In the genomic region with DNA sequence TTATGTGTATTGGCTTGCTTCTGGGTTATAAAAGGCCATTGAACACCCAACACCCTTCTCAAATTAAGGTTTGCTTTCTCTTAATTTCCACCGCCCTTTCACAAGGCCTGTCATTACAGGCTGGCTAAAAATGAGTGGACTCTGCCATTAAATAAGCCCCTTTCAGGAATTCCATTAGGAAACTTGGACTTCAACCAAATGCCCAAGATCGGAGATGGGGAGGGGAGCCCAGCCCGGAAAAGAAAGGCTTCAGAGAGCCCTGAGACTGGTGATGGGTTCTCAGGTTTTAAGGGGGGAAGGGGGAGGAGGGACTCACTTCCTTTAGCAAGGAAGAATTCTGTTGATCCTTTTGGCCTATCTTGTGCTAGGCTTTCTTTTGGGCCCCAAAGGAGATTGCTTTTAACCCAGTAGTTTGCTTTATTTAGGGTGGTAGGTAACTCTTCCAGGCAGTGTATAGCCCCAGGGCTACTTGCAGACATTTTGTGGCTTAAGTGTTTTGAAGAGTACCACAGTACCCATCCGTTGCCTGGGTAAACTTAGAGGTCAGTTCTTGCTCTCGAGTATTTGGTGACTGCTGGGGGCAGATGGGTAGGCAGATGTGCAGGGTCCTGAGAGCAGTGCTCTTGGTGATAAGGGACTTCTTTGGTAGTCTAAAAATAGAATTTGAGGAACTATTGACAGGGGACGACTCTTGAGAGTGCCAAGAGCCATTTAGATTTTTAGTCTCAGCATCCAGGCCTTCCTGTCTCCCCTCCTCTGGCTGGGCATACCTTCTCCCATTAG, we compare ENCODE assay signal across 12 mouse cellular contexts. TPM values are rescaled to one million over a fixed set of nuclear protein-coding genes. Genes with fewer than 3 reads are reported as not detected.
DNase-seq lines count a peak whose midpoint lies in the region; ATAC-seq and TF ChIP-seq lines count a peak whose summit lies in the region.
"Had no signal": no experiment of that assay in that cellular context is flagged by ENCODE, and none has a peak within 500 bp of the region (broad histone marks: within the 10 kb centered on the region; RNA-seq: fewer than 3 reads in every experiment).

No protein-coding gene starts in this region.

- no peak for ATAC-seq in forebrain, postnatal 0 days
- ATAC-seq in limb, embryonic 14.5 days (ENCODE audit: low FRiP score, low read depth), result no peak
- ATAC-seq: activated CD4-positive, CD25-positive, alpha-beta regulatory T cell, adult 4 months had no signal

- H3K4me2 ChIP-seq in forebrain, postnatal 0 days (ENCODE audit: low read depth), result no peak overlapping the region
- no peak overlapping the region for H3K4me2 ChIP-seq in limb, embryonic 14.5 days (replicated peaks; ENCODE audit: low read depth, low read length, severe bottlenecking)

- H3K9me3 ChIP-seq in forebrain, embryonic 10.5 days, result no peaks in the 10 kb centered on the region
- H3K9me3 ChIP-seq in forebrain, postnatal 0 days (ENCODE audit: low read length), result no peaks in the 10 kb centered on the region
- no peaks in the 10 kb centered on the region for H3K9me3 ChIP-seq in limb, embryonic 14.5 days (ENCODE audit: control insufficient read depth, low read length)

- no peak for TF ChIP-seq CTCF in forebrain, postnatal 0 days (IDR thresholded peaks at IDR 0.05; ENCODE audit: low read depth)
- no peak for TF ChIP-seq CTCF in spleen, adult 2 months (IDR thresholded peaks at IDR 0.05; ENCODE audit: extremely low read depth, insufficient read depth, insufficient read length, insufficient replicate concordance)

- peaks cover 79% of the 10 kb centered on the region for H3K4me1 ChIP-seq in forebrain, embryonic 10.5 days
- H3K4me1 ChIP-seq in forebrain, postnatal 0 days (ENCODE audit: insufficient read depth), result peaks cover 31% of the 10 kb centered on the region
- peaks cover 70% of the 10 kb centered on the region for H3K4me1 ChIP-seq in spleen, adult 2 months (ENCODE audit: control insufficient read depth, insufficient read depth, insufficient read length)
- peaks cover 50% of the 10 kb centered on the region for H3K4me1 ChIP-seq in limb, embryonic 14.5 days (ENCODE audit: control insufficient read depth, insufficient read depth, low read length)

- no peak for TF ChIP-seq POLR2A in spleen, adult 2 months (IDR thresholded peaks at IDR 0.05; ENCODE audit: low read depth, low read length)
- TF ChIP-seq POLR2A in limb, embryonic 14.5 days (IDR thresholded peaks at IDR 0.05; ENCODE audit: borderline replicate concordance, extremely low read depth, insufficient read depth, insufficient read length), result no peak

- no peak overlapping the region for H3K9ac ChIP-seq in forebrain, postnatal 0 days
- H3K9ac ChIP-seq in limb, embryonic 14.5 days (ENCODE audit: low read depth, low read length, severe bottlenecking), result no peak overlapping the region

- DNase-seq in forebrain, embryonic 10.5 days (ENCODE audit: extremely low spot score, low spot score), result no peak
- no peak for DNase-seq in forebrain, postnatal 0 days
- DNase-seq in spleen, adult 2 months (ENCODE audit: low read depth in 1 of 2, low spot score in 2 of 2), result no peak
- no peak for DNase-seq in spleen, adult 12 weeks (ENCODE audit: low spot score)
- DNase-seq in limb, embryonic 14.5 days (ENCODE audit: low spot score), result no peak
- DNase-seq in splenic B cell, adult 2 months (ENCODE audit: low read depth, low spot score), result peak; percentile 49
- DNase-seq in kidney, adult 8-10 months, result no peak
- DNase-seq in urinary bladder, postnatal 36 days (ENCODE audit: low spot score in 2 of 2), result no peak
- DNase-seq: gastrocnemius, postnatal 25 days had no signal

- no peaks in the 10 kb centered on the region for H3K36me3 ChIP-seq in forebrain, embryonic 10.5 days (replicated peaks)
- peaks cover 13% of the 10 kb centered on the region for H3K36me3 ChIP-seq in forebrain, postnatal 0 days (ENCODE audit: insufficient read depth)
- peaks cover 13% of the 10 kb centered on the region for H3K36me3 ChIP-seq in spleen, adult 2 months (ENCODE audit: control insufficient read depth, insufficient read depth, low read length)
- H3K36me3 ChIP-seq in limb, embryonic 14.5 days (ENCODE audit: control insufficient read depth, insufficient read depth, low read length), result no peaks in the 10 kb centered on the region
- H3K36me3 ChIP-seq in splenic B cell, adult 2 months (ENCODE audit: control insufficient read depth, insufficient read depth, low read length, poor library complexity, severe bottlenecking), result no peaks in the 10 kb centered on the region; the same call in 1 of the 2 replicates

- H3K4me3 ChIP-seq in forebrain, embryonic 10.5 days, result no peak overlapping the region
- no peak overlapping the region for H3K4me3 ChIP-seq in forebrain, postnatal 0 days (ENCODE audit: low read depth, low read length)
- H3K4me3 ChIP-seq in spleen, adult 2 months (ENCODE audit: extremely low read depth, insufficient read depth, insufficient read length), result no peak overlapping the region
- H3K4me3 ChIP-seq in limb, embryonic 14.5 days (replicated peaks; ENCODE audit: low read length), result no peak overlapping the region

- WGBS in forebrain, embryonic 10.5 days, result 56% methylated on average over 6 of the region's 6 CpGs
- WGBS in forebrain, postnatal 0 days, result 21% methylated on average over 6 of the region's 6 CpGs
- 34% methylated on average over 6 of the region's 6 CpGs for WGBS in spleen, adult 2 months
- 37% methylated on average over 6 of the region's 6 CpGs for WGBS in limb, embryonic 14.5 days

- H3K27ac ChIP-seq in forebrain, embryonic 10.5 days, result peak overlapping the region; percentile 76
- H3K27ac ChIP-seq in forebrain, postnatal 0 days (ENCODE audit: low read depth, low read length), result no peak overlapping the region
- peak overlapping the region; percentile 2; the same call in 1 of the 2 replicates for H3K27ac ChIP-seq in spleen, adult 2 months (ENCODE audit: insufficient read depth, low read length)
- H3K27ac ChIP-seq in limb, embryonic 14.5 days (replicated peaks; ENCODE audit: low read depth, low read length), result 0 out of 2 replicates have a peak overlapping the region, but pooled peaks have one; percentile 3

- H3K27me3 ChIP-seq in forebrain, embryonic 10.5 days (ENCODE audit: poor library complexity, severe bottlenecking), result 0 out of 2 replicates have a peak, but pooled peaks cover 6% of the 10 kb centered on the region
- H3K27me3 ChIP-seq in forebrain, postnatal 0 days (ENCODE audit: insufficient read depth, low read length), result no peaks in the 10 kb centered on the region
- H3K27me3 ChIP-seq in spleen, adult 2 months (ENCODE audit: control insufficient read depth, insufficient read depth, low read length), result no peaks in the 10 kb centered on the region
- H3K27me3 ChIP-seq in limb, embryonic 14.5 days (ENCODE audit: control insufficient read depth, insufficient read depth, low read length), result no peaks in the 10 kb centered on the region
- H3K27me3 ChIP-seq in splenic B cell, adult 2 months (ENCODE audit: control insufficient read depth, insufficient read depth, low read length, poor library complexity, severe bottlenecking), result no peaks in the 10 kb centered on the region

RNA-seq across cellular contexts. Expression of gene Abcg1, which starts 13.1 kb away (rescaled TPM):
- polyA plus RNA-seq in forebrain, embryonic 10.5 days (2016; fragmentation: Nextera tagmentation; extraction: Ambion mirVana), result 6.7 and 7.9 TPM in 2 replicates
- total RNA-seq in forebrain, postnatal 0 days (2014; rRNA removed), result 16.8 and 24.2 TPM in 2 replicates
- polyA plus RNA-seq in forebrain, postnatal 0 days (2015; fragmentation: Nextera tagmentation; extraction: Ambion mirVana), result 11.1 and 16.1 TPM in 2 replicates
- 29.0 and 33.1 TPM in 2 replicates for polyA plus RNA-seq in spleen, adult 2 months (2012; rRNA removed)
- polyA plus RNA-seq in limb, embryonic 14.5 days (2012; rRNA removed), result 3.2 and 3.4 TPM in 2 replicates
- 6.8 and 7.5 TPM in 2 replicates for polyA plus RNA-seq in limb, embryonic 14.5 days (2014; fragmentation: Nextera tagmentation; extraction: Ambion mirVana)

RNA-seq across cellular contexts. Expression of gene Tff3, which starts 58.9 kb away (rescaled TPM):
- 0.64 and 0.71 TPM in 2 replicates for polyA plus RNA-seq in forebrain, embryonic 10.5 days (2016; fragmentation: Nextera tagmentation; extraction: Ambion mirVana)
- not detected in 2 replicates for total RNA-seq in forebrain, postnatal 0 days (2014; rRNA removed)
- polyA plus RNA-seq in forebrain, postnatal 0 days (2015; fragmentation: Nextera tagmentation; extraction: Ambion mirVana), result 0.35 TPM in 1 of 2 replicates, not detected in the other
- not detected in 2 replicates for polyA plus RNA-seq in spleen, adult 2 months (2012; rRNA removed)
- polyA plus RNA-seq in limb, embryonic 14.5 days (2012; rRNA removed), result 0.33 and 0.99 TPM in 2 replicates
- not detected in 2 replicates for polyA plus RNA-seq in limb, embryonic 14.5 days (2014; fragmentation: Nextera tagmentation; extraction: Ambion mirVana)
- total RNA-seq: gastrocnemius, postnatal 25 days; layer of hippocampus, postnatal 14 days had no signal
- polyA plus RNA-seq: activated CD4-positive, CD25-positive, alpha-beta regulatory T cell, adult 4 months; C2C12 had no signal
